Mouse (Mus musculus) limb, embryonic 10.5 days (tissue): ENCODE measurements at regions not wholly inside any gene's neighbourhood (a gene's known extent, or its start where the extent isn't known, plus 50 kb on each side); places are given as distances from the start of the nearest gene placed in this dataset.
A peak's percentile ranks its signal among the peaks of the same experiment; 100 is the strongest.

Experiments used
- DNase-seq: peaks from one replicate; pipeline ENCODE4 v3.0.0-alpha.2; 2017; ENCODE audit warnings: low spot score
- H3K27ac ChIP-seq: fragments of 300-500 bp; sonication (generic); 2 replicates; pipeline ENCODE4 v1.5.1; 2016; ENCODE audit warnings: mild to moderate bottlenecking
- H3K27me3 ChIP-seq: fragments of 300-500 bp; sonication (generic); 2 replicates; pipeline ENCODE4 v1.6.1; 2016; ENCODE audit warnings: low read depth, mild to moderate bottlenecking; ENCODE audit not compliant: poor library complexity, severe bottlenecking
- H3K36me3 ChIP-seq: fragments of 300-500 bp; sonication (generic); 2 replicates; pipeline ENCODE4 v1.6.1; 2016; ENCODE audit warnings: mild to moderate bottlenecking, moderate library complexity
- H3K4me1 ChIP-seq: fragments of 300-500 bp; sonication (generic); 2 replicates; pipeline ENCODE4 v1.6.1; 2016
- H3K4me3 ChIP-seq: fragments of 300-500 bp; sonication (generic); 2 replicates; pipeline ENCODE4 v1.5.1; 2016; ENCODE audit warnings: mild to moderate bottlenecking, moderate library complexity
- H3K9me3 ChIP-seq: fragments of 300-500 bp; sonication (generic); replicated peaks from 2 replicates; pipeline ENCODE4 v1.6.1; 2016; ENCODE audit warnings: mild to moderate bottlenecking
- WGBS: fragments of 180-500 bp; shearing (Covaris S2); methylation state at CpG from one replicate; pipeline ENCODE4 v1.1.7; 2016; 5-methylcytosine and 5-hydroxymethylcytosine counted together

- Histone ChIP-seq H3K9me3 (no peaks in the 10 kb centered on the region), H3K27ac (peak overlapping the region; percentile 96), H3K27me3 (no peaks in the 10 kb centered on the region), H3K36me3 (no peaks in the 10 kb centered on the region), H3K4me3 (peak overlapping the region; percentile 47), H3K4me1 (peaks cover 58% of the 10 kb centered on the region)
- DNase-seq: peak; percentile 79
- 2% methylated on average over 38 of the region's 38 CpGs for WGBS
These were observed 263.4 kb upstream of the Nfe2l3 start for GRCm38 (mm10) chr6:51168775-51169695.

GRCm38 (mm10) chr6:51169971-51170411 is 262.5 kb upstream of the Nfe2l3 start:
- peak; percentile 74 for DNase-seq
- Histone ChIP-seq H3K27me3 (no peaks in the 10 kb centered on the region), H3K36me3 (no peaks in the 10 kb centered on the region), H3K4me1 (peaks cover 66% of the 10 kb centered on the region), H3K9me3 (no peaks in the 10 kb centered on the region), H3K27ac (peak overlapping the region; percentile 96), H3K4me3 (peak overlapping the region; percentile 47)
- WGBS: under 1% methylated on average over 22 of the region's 22 CpGs

GRCm38 (mm10) chr6:51170414-51170813 is 262.1 kb upstream of the Nfe2l3 start:
- DNase-seq: peak; percentile 76
- Histone ChIP-seq H3K27me3 (no peaks in the 10 kb centered on the region), H3K27ac (peak overlapping the region; percentile 96), H3K36me3 (no peaks in the 10 kb centered on the region), H3K4me1 (peaks cover 69% of the 10 kb centered on the region), H3K9me3 (no peaks in the 10 kb centered on the region), H3K4me3 (peak overlapping the region; percentile 47)
- under 1% methylated on average over 11 of the region's 11 CpGs for WGBS

GRCm38 (mm10) chr6:51170871-51171270 is 261.6 kb upstream of the Nfe2l3 start:
- WGBS: under 1% methylated on average over 11 of the region's 11 CpGs
- Histone ChIP-seq H3K4me1 (peaks cover 69% of the 10 kb centered on the region), H3K27ac (peak overlapping the region; percentile 96)

GRCm38 (mm10) chr6:51171761-51172160 is 260.7 kb upstream of the Nfe2l3 start:
- H3K4me3 ChIP-seq: peak overlapping the region; percentile 52
- no peaks in the 10 kb centered on the region for H3K27me3 ChIP-seq
- WGBS: 1% methylated on average over 22 of the region's 22 CpGs
- peak; percentile 82 for DNase-seq
- H3K4me1 ChIP-seq: peaks cover 75% of the 10 kb centered on the region
- no peaks in the 10 kb centered on the region for H3K9me3 ChIP-seq
- no peaks in the 10 kb centered on the region for H3K36me3 ChIP-seq
- peak overlapping the region; percentile 96 for H3K27ac ChIP-seq

More at GRCm38 (mm10) chr6:51170871-51171270, 261.6 kb upstream of the Nfe2l3 start:
- H3K9me3 ChIP-seq: no peaks in the 10 kb centered on the region
- H3K4me3 ChIP-seq: peak overlapping the region; percentile 47
- DNase-seq: no peak
- H3K27me3 ChIP-seq: no peaks in the 10 kb centered on the region
- H3K36me3 ChIP-seq: no peaks in the 10 kb centered on the region

GRCm38 (mm10) chr6:51172331-51172791 is 260.1 kb upstream of the Nfe2l3 start:
- no peaks in the 10 kb centered on the region for H3K27me3 ChIP-seq

GRCm38 (mm10) chr6:51172856-51173619 is 259.4 kb upstream of the Nfe2l3 start:
- no peaks in the 10 kb centered on the region for H3K27me3 ChIP-seq

More at GRCm38 (mm10) chr6:51172331-51172791, 260.1 kb upstream of the Nfe2l3 start:
- peak; percentile 58 for DNase-seq
- WGBS: 2% methylated on average over 12 of the region's 12 CpGs
- H3K4me3 ChIP-seq: peak overlapping the region; percentile 52
- H3K36me3 ChIP-seq: no peaks in the 10 kb centered on the region
- no peaks in the 10 kb centered on the region for H3K9me3 ChIP-seq
- H3K27ac ChIP-seq: peak overlapping the region; percentile 96
- H3K4me1 ChIP-seq: peaks cover 80% of the 10 kb centered on the region

GRCm38 (mm10) chr6:51173620-51174442 is 258.6 kb upstream of the Nfe2l3 start:
- Histone ChIP-seq H3K4me1 (peaks cover 69% of the 10 kb centered on the region), H3K27me3 (no peaks in the 10 kb centered on the region), H3K9me3 (no peaks in the 10 kb centered on the region), H3K27ac (peak overlapping the region; percentile 96), H3K36me3 (no peaks in the 10 kb centered on the region), H3K4me3 (peak overlapping the region; percentile 52)
- under 1% methylated on average over 28 of the region's 28 CpGs for WGBS
- DNase-seq: peak; percentile 77

More at GRCm38 (mm10) chr6:51172856-51173619, 259.4 kb upstream of the Nfe2l3 start:
- Histone ChIP-seq H3K4me1 (peaks cover 77% of the 10 kb centered on the region), H3K9me3 (no peaks in the 10 kb centered on the region), H3K27ac (peak overlapping the region; percentile 96), H3K4me3 (peak overlapping the region; percentile 52), H3K36me3 (no peaks in the 10 kb centered on the region)
- WGBS: under 1% methylated on average over 25 of the region's 25 CpGs
- peak; percentile 93 for DNase-seq

- DNase-seq: peak; percentile 71
- WGBS: under 1% methylated on average over 18 of the region's 18 CpGs
- no peaks in the 10 kb centered on the region for H3K9me3 ChIP-seq
- H3K36me3 ChIP-seq: no peaks in the 10 kb centered on the region
- H3K4me1 ChIP-seq: peaks cover 67% of the 10 kb centered on the region
- H3K4me3 ChIP-seq: peak overlapping the region; percentile 52
- no peaks in the 10 kb centered on the region for H3K27me3 ChIP-seq
- H3K27ac ChIP-seq: peak overlapping the region; percentile 96
These were observed 257.9 kb upstream of the Nfe2l3 start for GRCm38 (mm10) chr6:51174443-51175021.

GRCm38 (mm10) chr6:51175616-51176590 is 256.6 kb upstream of the Nfe2l3 start:
- H3K36me3 ChIP-seq: no peaks in the 10 kb centered on the region
- no peaks in the 10 kb centered on the region for H3K27me3 ChIP-seq
- H3K4me1 ChIP-seq: peaks cover 73% of the 10 kb centered on the region
- WGBS: 7% methylated on average over 13 of the region's 13 CpGs
- H3K4me3 ChIP-seq: peak overlapping the region; percentile 24; the same call in 1 of the 2 replicates
- peak overlapping the region; percentile 96 for H3K27ac ChIP-seq
- no peaks in the 10 kb centered on the region for H3K9me3 ChIP-seq
- DNase-seq: peak; percentile 56
